Mouse (Mus musculus): ENCODE measurements around the gene Ptges.

DNA sequence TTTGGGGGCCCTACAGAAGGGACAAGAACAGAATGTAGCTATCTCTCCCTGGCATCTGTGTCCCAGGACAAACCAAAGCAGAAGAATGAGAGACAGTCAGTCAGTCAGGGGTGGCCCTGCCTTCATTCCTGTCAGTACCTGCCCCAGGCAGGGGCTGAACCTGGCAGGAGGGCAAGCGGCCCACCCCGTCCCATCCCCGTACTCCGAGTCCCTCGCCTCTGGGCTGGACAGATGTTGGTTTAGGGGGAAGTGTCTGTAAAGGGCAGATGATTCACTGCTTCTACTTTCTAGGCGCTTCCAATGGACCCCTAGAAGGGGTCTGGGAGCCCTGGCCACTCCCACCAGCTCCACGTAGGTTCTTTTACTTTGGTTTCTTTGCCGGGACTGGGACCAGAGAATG is 27.4 kb downstream of the Ptges start:
- TF ChIP-seq CTCF (IDR thresholded peaks at IDR 0.05) (no peak), EP300 (IDR thresholded peaks at IDR 0.05) (no peak)

All from lung, postnatal 0 days (tissue).